Comparison of ENCODE assay signal across 21 mouse cellular contexts in genomic region chr11:64832453-64832852, GRCm38 (mm10).
DNase-seq lines count a peak whose midpoint lies in the region; ATAC-seq and TF ChIP-seq lines count a peak whose summit lies in the region.
"Had no signal": no experiment of that assay in that cellular context is flagged by ENCODE, and none has a peak within 500 bp of the region (broad histone marks: within the 10 kb centered on the region; RNA-seq: fewer than 3 reads in every experiment).

No protein-coding gene starts in this region.

- no peaks in the 10 kb centered on the region for H3K27me3 ChIP-seq in heart, embryonic 10.5 days (ENCODE audit: insufficient read depth, poor library complexity, severe bottlenecking)
- H3K27me3 ChIP-seq in heart, embryonic 12.5 days (replicated peaks): no peaks in the 10 kb centered on the region
- H3K27me3 ChIP-seq: hindbrain, embryonic 13.5 days; midbrain, embryonic 15.5 days; neural tube, embryonic 15.5 days had no signal

- no peak overlapping the region for H3K9ac ChIP-seq in heart, embryonic 12.5 days
- H3K9ac ChIP-seq: forebrain, embryonic 12.5 days; hindbrain, embryonic 13.5 days; limb, embryonic 13.5 days; liver, embryonic 15.5 days; midbrain, embryonic 15.5 days; neural tube, embryonic 15.5 days had no signal

- peaks cover 28% of the 10 kb centered on the region for H3K4me1 ChIP-seq in heart, embryonic 10.5 days
- H3K4me1 ChIP-seq in heart, embryonic 12.5 days (replicated peaks): peaks cover 24% of the 10 kb centered on the region

- H3K36me3 ChIP-seq in heart, embryonic 10.5 days: no peaks in the 10 kb centered on the region
- H3K36me3 ChIP-seq in heart, embryonic 12.5 days: no peaks in the 10 kb centered on the region
- H3K36me3 ChIP-seq: forebrain, embryonic 12.5 days; hindbrain, embryonic 13.5 days; limb, embryonic 13.5 days; liver, embryonic 15.5 days; midbrain, embryonic 15.5 days; neural tube, embryonic 15.5 days had no signal

- WGBS in heart, embryonic 10.5 days: 43% methylated on average over 5 of the region's 5 CpGs
- 43% methylated on average over 5 of the region's 5 CpGs for WGBS in heart, embryonic 12.5 days

- TF ChIP-seq POLR2A in brain, embryonic 14.5 days (IDR thresholded peaks at IDR 0.05; ENCODE audit: borderline replicate concordance, extremely low read depth, insufficient read depth, insufficient read length, poor library complexity, severe bottlenecking): no peak

- no peak for TF ChIP-seq CTCF in brain, embryonic 14.5 days (IDR thresholded peaks at IDR 0.05; ENCODE audit: borderline replicate concordance, extremely low read depth, insufficient read depth, insufficient read length)

- 0 out of 2 replicates have a peak overlapping the region, but pooled peaks have one; percentile 79 for H3K27ac ChIP-seq in heart, embryonic 10.5 days
- no peak overlapping the region for H3K27ac ChIP-seq in heart, embryonic 12.5 days (ENCODE audit: poor library complexity, severe bottlenecking)
- H3K27ac ChIP-seq: forebrain, embryonic 12.5 days; hindbrain, embryonic 13.5 days; limb, embryonic 13.5 days; liver, embryonic 15.5 days; macrophage; midbrain, embryonic 15.5 days; neural tube, embryonic 15.5 days had no signal

- intact Hi-C loops in heart, postnatal 14 days (cut with DNase I): no loop called here

- no peak overlapping the region for H3K4me3 ChIP-seq in heart, embryonic 10.5 days
- H3K4me3 ChIP-seq in heart, embryonic 12.5 days: no peak overlapping the region
- H3K4me3 ChIP-seq: forebrain, embryonic 12.5 days; hindbrain, embryonic 13.5 days; limb, embryonic 13.5 days; liver, embryonic 15.5 days; midbrain, embryonic 15.5 days; neural tube, embryonic 15.5 days had no signal

- no peak for ATAC-seq in heart, embryonic 12.5 days (ENCODE audit: insufficient number of reproducible peaks, low FRiP score)
- peak; percentile 65 for ATAC-seq in common myeloid progenitor, adult 5-6 weeks (replicated peaks; ENCODE audit: low read depth, poor library complexity, severe bottlenecking)
- ATAC-seq: inflammation-experienced regulatory T-cells, adult 6 months; midbrain, embryonic 15.5 days had no signal

- no peak for DNase-seq in heart, embryonic 10.5 days (ENCODE audit: low spot score)
- peak; percentile 29 for DNase-seq in brain, embryonic 14.5 days (ENCODE audit: low read depth)
- DNase-seq in thymus, postnatal 14 days: peak; percentile 51
- no peak for DNase-seq in adrenal gland, adult (ENCODE audit: inconsistent age in 2 of 2, low spot score in 1 of 2)
- no peak for DNase-seq in heart, postnatal 14 days
- DNase-seq: adrenal gland, postnatal 14 days; cerebellum, adult 18-20 months; cerebellum, postnatal 36 days; kidney, adult 9 months; kidney, postnatal 4 days had no signal

- H3K9me3 ChIP-seq in heart, embryonic 10.5 days: no peaks in the 10 kb centered on the region
- no peaks in the 10 kb centered on the region for H3K9me3 ChIP-seq in heart, embryonic 12.5 days (replicated peaks)
- H3K9me3 ChIP-seq: forebrain, embryonic 12.5 days; hindbrain, embryonic 13.5 days; limb, embryonic 13.5 days; liver, embryonic 15.5 days; midbrain, embryonic 15.5 days; neural tube, embryonic 15.5 days had no signal

- no peak overlapping the region for H3K4me2 ChIP-seq in heart, embryonic 12.5 days
- H3K4me2 ChIP-seq: forebrain, embryonic 12.5 days; heart, embryonic 11.5 days; hindbrain, embryonic 13.5 days; limb, embryonic 13.5 days; liver, embryonic 15.5 days; midbrain, embryonic 15.5 days; neural tube, embryonic 15.5 days had no signal

Comparison
In these comparisons a context has a peak if more than half of its experiments do, and no peak if none do; other contexts are left out.
1. DNase-seq: peak in brain, embryonic 14.5 days (single experiment) and thymus, postnatal 14 days (single experiment); none in heart, embryonic 10.5 days (single experiment), adrenal gland, adult (0 of 2) and heart, postnatal 14 days (0 of 2).